Comparison of ENCODE assay signal across 23 mouse cellular contexts in genomic region chr5:49419707-49420106, GRCm38 (mm10).
A peak's percentile ranks its signal among the peaks of the same experiment; 100 is the strongest.
DNase-seq lines count a peak whose midpoint lies in the region; ATAC-seq and TF ChIP-seq lines count a peak whose summit lies in the region.
"Had no signal": no experiment of that assay in that cellular context is flagged by ENCODE, and none has a peak within 500 bp of the region (broad histone marks: within the 10 kb centered on the region; RNA-seq: fewer than 3 reads in every experiment).

No protein-coding gene starts in this region.

- no peaks in the 10 kb centered on the region for H3K36me3 ChIP-seq in hindbrain, embryonic 14.5 days (replicated peaks; ENCODE audit: control insufficient read depth, insufficient read depth)
- H3K36me3 ChIP-seq: embryonic facial prominence, embryonic 12.5 days; heart, embryonic 10.5 days; hindbrain, embryonic 12.5 days had no signal

- peak; percentile 89 for ATAC-seq in frontal cortex, adult (ENCODE audit: low TSS enrichment)
- ATAC-seq in hindbrain, embryonic 14.5 days (ENCODE audit: low FRiP score): no peak
- ATAC-seq: activated CD4-positive, CD25-positive, alpha-beta regulatory T cell, adult 4 months; hindbrain, postnatal 0 days; Patski had no signal

- intact Hi-C loops in left cerebral cortex, adult 2 months (cut with DNase I): loop anchor here (5.0 kb wide), 1 partner anchor 103 kb away; the partner anchor contains the start of gene Kcnip4
- intact Hi-C loops in left cerebral cortex, postnatal 36 days (cut with DNase I): no loop called here

- H3K27ac ChIP-seq in left cerebral cortex, adult 2 months: peak overlapping the region; percentile 45; the same call in 1 of the 2 replicates
- no peak overlapping the region for H3K27ac ChIP-seq in hindbrain, embryonic 14.5 days
- H3K27ac ChIP-seq: embryonic facial prominence, embryonic 12.5 days; heart, embryonic 10.5 days; hindbrain, embryonic 12.5 days; hindbrain, postnatal 0 days had no signal

- no peak overlapping the region for H3K9ac ChIP-seq in hindbrain, embryonic 14.5 days
- H3K9ac ChIP-seq: embryonic facial prominence, embryonic 12.5 days; hindbrain, embryonic 12.5 days had no signal

- no peaks in the 10 kb centered on the region for H3K9me3 ChIP-seq in hindbrain, embryonic 14.5 days (ENCODE audit: control insufficient read depth, low read length)
- H3K9me3 ChIP-seq: embryonic facial prominence, embryonic 12.5 days; heart, embryonic 10.5 days; hindbrain, embryonic 12.5 days had no signal

- no peaks in the 10 kb centered on the region for H3K4me1 ChIP-seq in hindbrain, embryonic 14.5 days (replicated peaks; ENCODE audit: control insufficient read depth, insufficient read depth, low read length)
- H3K4me1 ChIP-seq: embryonic facial prominence, embryonic 12.5 days; heart, embryonic 10.5 days; hindbrain, embryonic 12.5 days had no signal

- H3K4me3 ChIP-seq in left cerebral cortex, adult 2 months: no peak overlapping the region
- no peak overlapping the region for H3K4me3 ChIP-seq in hindbrain, embryonic 14.5 days (replicated peaks; ENCODE audit: low read length)
- H3K4me3 ChIP-seq: embryonic facial prominence, embryonic 12.5 days; heart, embryonic 10.5 days; hindbrain, embryonic 12.5 days had no signal

- no peak for TF ChIP-seq POLR2A in brain, embryonic 14.5 days (IDR thresholded peaks at IDR 0.05; ENCODE audit: borderline replicate concordance, extremely low read depth, insufficient read depth, insufficient read length, poor library complexity, severe bottlenecking)

- H3K4me2 ChIP-seq in hindbrain, embryonic 14.5 days (replicated peaks): no peak overlapping the region
- H3K4me2 ChIP-seq: embryonic facial prominence, embryonic 12.5 days; hindbrain, embryonic 12.5 days had no signal

- no peak for DNase-seq in frontal cortex, postnatal 25 days (ENCODE audit: low spot score in 2 of 2)
- DNase-seq in left cerebral cortex, adult 2 months (ENCODE audit: extremely low spot score in 1 of 2, low spot score in 2 of 2): no peak
- no peak for DNase-seq in left cerebral cortex, postnatal 36 days (ENCODE audit: low spot score in 2 of 2)
- DNase-seq in adipocyte (ENCODE audit: low spot score): peak; percentile 32
- peak; percentile 24 for DNase-seq in brain, embryonic 14.5 days (ENCODE audit: low read depth)
- DNase-seq in hindbrain, embryonic 14.5 days (ENCODE audit: low spot score): no peak
- DNase-seq: adrenal gland, adult 2 months; adrenal gland, postnatal 25 days; cerebellum, adult 11-12 months; cerebellum, adult 9-10 months; cerebellum, postnatal 25 days; gastrocnemius, postnatal 10 days; heart, adult 18-20 months; heart, postnatal 10 days; heart, postnatal 4 days had no signal

- no peak for TF ChIP-seq CTCF in left cerebral cortex, adult 2 months (IDR thresholded peaks at IDR 0.05)
- no peak for TF ChIP-seq CTCF in brain, embryonic 14.5 days (IDR thresholded peaks at IDR 0.05; ENCODE audit: borderline replicate concordance, extremely low read depth, insufficient read depth, insufficient read length)

- H3K27me3 ChIP-seq in hindbrain, embryonic 14.5 days (ENCODE audit: control insufficient read depth, insufficient read depth, low read length): no peaks in the 10 kb centered on the region
- H3K27me3 ChIP-seq: CH12.LX; embryonic facial prominence, embryonic 12.5 days; hindbrain, embryonic 12.5 days; Patski had no signal

Comparison
In these comparisons a context has a peak if more than half of its experiments do, and no peak if none do; other contexts are left out.
1. DNase-seq: peak in adipocyte (single experiment) and brain, embryonic 14.5 days (single experiment); none in frontal cortex, postnatal 25 days (0 of 2), left cerebral cortex, adult 2 months (0 of 2), left cerebral cortex, postnatal 36 days (0 of 2) and hindbrain, embryonic 14.5 days (single experiment).